Mouse (Mus musculus) lung, postnatal 10 days (tissue): Measurements from ENCODE around the gene Mcts2.

Source experiments
- DNase-seq: peaks from one replicate; pipeline ENCODE4 v3.0.0; 2021

Gene Mcts2

GRCm38 (mm10) chr2:152691564-152692217, 4.9 kb downstream of the Mcts2 start:
- peak; percentile 62 for DNase-seq

- peak; percentile 79 for DNase-seq
Observed at GRCm38 (mm10) chr2:152693233-152693632, 6.4 kb downstream of the Mcts2 start.

GRCm38 (mm10) chr2:152693735-152694134, 6.9 kb downstream of the Mcts2 start:
- no peak for DNase-seq

- DNase-seq, result peak; percentile 86
Observed at GRCm38 (mm10) chr2:152694708-152695107, 7.9 kb downstream of the Mcts2 start.

- no peak for DNase-seq
Observed at GRCm38 (mm10) chr2:152696016-152696415, 9.2 kb downstream of the Mcts2 start.

- peak; percentile 96 for DNase-seq
Observed at GRCm38 (mm10) chr2:152696476-152697164, 9.8 kb downstream of the Mcts2 start.

GRCm38 (mm10) chr2:152700138-152700537, 13.3 kb downstream of the Mcts2 start:
- DNase-seq, result no peak

- no peak for DNase-seq
Observed at GRCm38 (mm10) chr2:152700725-152701124, 13.9 kb downstream of the Mcts2 start.

- no peak for DNase-seq
Observed at GRCm38 (mm10) chr2:152703596-152704255, 16.9 kb downstream of the Mcts2 start.

GRCm38 (mm10) chr2:152704256-152704605, 17.4 kb downstream of the Mcts2 start:
- no peak for DNase-seq

- DNase-seq, result no peak
Observed at GRCm38 (mm10) chr2:152704811-152705370, 18.1 kb downstream of the Mcts2 start.

GRCm38 (mm10) chr2:152705993-152706571, 19.2 kb downstream of the Mcts2 start:
- DNase-seq, result peak; percentile 92

GRCm38 (mm10) chr2:152707186-152707585, 20.4 kb downstream of the Mcts2 start:
- no peak for DNase-seq

- DNase-seq, result peak; percentile 98
Observed at GRCm38 (mm10) chr2:152707627-152708026, 20.8 kb downstream of the Mcts2 start.

- no peak for DNase-seq
Observed at GRCm38 (mm10) chr2:152709066-152709465, 22.2 kb downstream of the Mcts2 start.

- DNase-seq, result no peak
Observed at GRCm38 (mm10) chr2:152716241-152716772, 29.5 kb downstream of the Mcts2 start.

GRCm38 (mm10) chr2:152717652-152718051, 30.8 kb downstream of the Mcts2 start:
- no peak for DNase-seq

GRCm38 (mm10) chr2:152718076-152718475, 31.2 kb downstream of the Mcts2 start:
- no peak for DNase-seq

GRCm38 (mm10) chr2:152723651-152724331, 37.0 kb downstream of the Mcts2 start:
- DNase-seq, result peak; percentile 86

GRCm38 (mm10) chr2:152724332-152724723, 37.5 kb downstream of the Mcts2 start:
- no peak for DNase-seq

GRCm38 (mm10) chr2:152725178-152725750, 38.4 kb downstream of the Mcts2 start:
- DNase-seq, result no peak

GRCm38 (mm10) chr2:152726213-152726612, 39.4 kb downstream of the Mcts2 start:
- no peak for DNase-seq
